Mouse (Mus musculus) stomach, postnatal 0 days (tissue): ENCODE data around the gene Dock7. TPM values are rescaled to one million over a fixed set of nuclear protein-coding genes. Genes with fewer than 3 reads are reported as not detected.

Experiments used
- ATAC-seq: fragments of 200-750 bp; cut with Nextera tagmentation; 2 replicates; pipeline ENCODE4 v1.8.0; 2017; ENCODE audit not compliant: low FRiP score, low TSS enrichment
- DNase-seq: peaks from one replicate; pipeline ENCODE4 v3.0.0-alpha.2; 2016; ENCODE audit warnings: low spot score
- H3K27ac ChIP-seq: fragments of 300-500 bp; sonication (generic); replicated peaks from 2 replicates; pipeline ENCODE4 v1.5.1; 2014; ENCODE audit warnings: mild to moderate bottlenecking, control low read depth
- H3K27me3 ChIP-seq: fragments of 300-500 bp; sonication (generic); 2 replicates; pipeline ENCODE4 v1.6.1; 2014; ENCODE audit warnings: low read length; ENCODE audit not compliant: control insufficient read depth, insufficient read depth
- H3K36me3 ChIP-seq: fragments of 300-500 bp; sonication (generic); 2 replicates; pipeline ENCODE4 v1.6.1; 2014; ENCODE audit warnings: low read length, mixed read lengths; ENCODE audit not compliant: control insufficient read depth, insufficient read depth
- H3K4me1 ChIP-seq: fragments of 300-500 bp; sonication (generic); replicated peaks from 2 replicates; pipeline ENCODE4 v1.6.1; 2014; ENCODE audit warnings: antibody characterized with exemption; ENCODE audit not compliant: control insufficient read depth, insufficient read depth
- H3K4me2 ChIP-seq: fragments of 300-500 bp; sonication (generic); replicated peaks from 2 replicates; pipeline ENCODE4 v1.6.1; 2014; ENCODE audit warnings: low read depth, mild to moderate bottlenecking, control low read depth, moderate library complexity
- H3K4me3 ChIP-seq: fragments of 300-500 bp; sonication (generic); 2 replicates; pipeline ENCODE4 v1.5.1; 2014; ENCODE audit warnings: low read depth, low read length, control low read depth
- H3K9ac ChIP-seq: fragments of 300-500 bp; sonication (generic); 2 replicates; pipeline ENCODE4 v1.6.1; 2014; ENCODE audit warnings: mild to moderate bottlenecking, low read length, control low read depth, mixed read lengths
- H3K9me3 ChIP-seq: fragments of 300-500 bp; sonication (generic); 2 replicates; pipeline ENCODE4 v1.6.1; 2016; ENCODE audit warnings: low read length; ENCODE audit not compliant: control insufficient read depth
- CTCF ChIP-seq: IDR thresholded peaks from 2 replicates; pipeline ENCODE4 v1.5.1; 2016; ENCODE audit warnings: antibody characterized with exemption, low read depth, mild to moderate bottlenecking, moderate library complexity
- EP300 ChIP-seq: optimal IDR thresholded peaks from 2 replicates; pipeline ENCODE3; 2016; ENCODE audit warnings: antibody characterized with exemption
- WGBS: fragments of 180-500 bp; shearing (Covaris S2); extraction: QIAGEN DNeasy Blood & Tissue Kit; methylation state at CpG from one replicate; pipeline ENCODE4 v1.1.7; 2014; 5-methylcytosine and 5-hydroxymethylcytosine counted together
- polyA plus RNA-seq: library from polyadenylated mRNA; unstranded; fragments of >200 nt; fragmentation: Nextera tagmentation; extraction: Ambion mirVana; gene quantifications from 2 replicates; pipeline ENCODE4 v1.2.1, GENCODE M21; 2015

Gene Dock7
- polyA plus RNA-seq, 1 experiment from 2014 or later: 19.1 TPM

DNA sequence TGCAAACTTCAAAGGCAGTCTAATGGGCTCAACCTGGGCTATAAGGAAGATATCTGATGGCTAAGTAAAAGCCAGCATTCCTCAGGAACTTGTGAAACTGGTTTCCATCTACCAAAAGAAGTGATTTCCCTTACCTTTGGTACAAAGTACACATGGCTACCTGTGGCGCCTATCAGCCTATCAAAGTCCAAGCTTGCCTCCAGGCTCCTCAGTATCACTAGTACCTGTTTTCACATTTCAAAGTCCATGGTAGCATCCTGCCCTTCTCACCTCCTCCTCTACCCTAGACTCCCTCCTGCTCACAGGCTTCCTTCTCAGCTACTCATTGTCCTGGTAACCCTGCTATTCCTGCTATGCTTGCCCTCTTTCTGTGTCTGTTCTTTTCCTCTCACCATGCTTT lies 202.5 kb downstream of the Dock7 start:
- WGBS: 68% methylated on average over 1 of the region's 1 CpGs
- no peaks in the 10 kb centered on the region for H3K27me3 ChIP-seq
- H3K9me3 ChIP-seq: no peaks in the 10 kb centered on the region
- H3K4me3 ChIP-seq: no peak overlapping the region
- TF ChIP-seq EP300: no peak
- no peak for TF ChIP-seq CTCF
- no peak overlapping the region for H3K9ac ChIP-seq
- peak; percentile 36 for DNase-seq
- ATAC-seq: peak; percentile 28; the same call in 1 of the 2 replicates
- H3K4me1 ChIP-seq: no peaks in the 10 kb centered on the region
- no peak overlapping the region for H3K4me2 ChIP-seq
- H3K36me3 ChIP-seq: no peaks in the 10 kb centered on the region
- H3K27ac ChIP-seq: no peak overlapping the region

GRCm38 (mm10) chr4:98917724-98918123 lies 203.0 kb downstream of the Dock7 start:
- Histone ChIP-seq H3K27me3 (no peaks in the 10 kb centered on the region), H3K4me1 (no peaks in the 10 kb centered on the region), H3K27ac (no peak overlapping the region), H3K4me3 (no peak overlapping the region), H3K4me2 (no peak overlapping the region), H3K9me3 (no peaks in the 10 kb centered on the region), H3K9ac (no peak overlapping the region), H3K36me3 (no peaks in the 10 kb centered on the region)
- TF ChIP-seq CTCF: no peak
- no peak for TF ChIP-seq EP300
- no peak for ATAC-seq
- 72% methylated on average over 2 of the region's 2 CpGs for WGBS
- no peak for DNase-seq

GRCm38 (mm10) chr4:98910246-98910645 lies 210.5 kb downstream of the Dock7 start:
- no peak overlapping the region for H3K4me3 ChIP-seq
- 86% methylated on average over 5 of the region's 5 CpGs for WGBS
- no peak overlapping the region for H3K4me2 ChIP-seq
- no peak for ATAC-seq
- TF ChIP-seq CTCF (no peak), EP300 (no peak)
- H3K27ac ChIP-seq: no peak overlapping the region
- H3K36me3 ChIP-seq: no peaks in the 10 kb centered on the region
- H3K27me3 ChIP-seq: no peaks in the 10 kb centered on the region
- no peak overlapping the region for H3K9ac ChIP-seq
- DNase-seq: no peak
- no peaks in the 10 kb centered on the region for H3K9me3 ChIP-seq
- H3K4me1 ChIP-seq: no peaks in the 10 kb centered on the region

DNA sequence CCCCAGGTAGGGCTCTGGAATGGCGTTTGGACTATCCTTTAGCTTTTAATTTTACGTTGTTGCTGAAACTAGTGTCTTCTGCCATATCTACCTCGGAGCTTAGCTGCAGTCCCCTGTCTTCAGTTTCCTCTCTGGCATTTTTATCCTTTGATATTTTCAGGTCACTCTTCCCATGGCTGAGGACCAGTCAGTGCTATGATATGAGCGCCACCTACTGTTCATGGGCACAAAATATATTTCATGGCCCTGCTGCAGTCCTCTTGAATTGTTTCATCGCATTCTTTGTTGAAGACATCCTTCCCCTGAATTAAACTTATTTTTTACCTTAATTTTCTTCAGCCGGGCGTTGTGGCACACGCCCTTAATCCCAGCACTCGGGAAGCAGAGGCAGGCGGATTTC lies 233.6 kb downstream of the Dock7 start:
- no peak overlapping the region for H3K4me3 ChIP-seq
- H3K36me3 ChIP-seq: no peaks in the 10 kb centered on the region
- H3K27me3 ChIP-seq: no peaks in the 10 kb centered on the region
- H3K27ac ChIP-seq: no peak overlapping the region
- DNase-seq: peak; percentile 47
- H3K9me3 ChIP-seq: no peaks in the 10 kb centered on the region
- H3K4me2 ChIP-seq: no peak overlapping the region
- TF ChIP-seq EP300: no peak
- TF ChIP-seq CTCF: peak; percentile 93
- 15% methylated on average over 10 of the region's 10 CpGs for WGBS
- H3K4me1 ChIP-seq: no peaks in the 10 kb centered on the region
- ATAC-seq: 0 out of 2 replicates have a peak, but pooled peaks have one; percentile 61
- H3K9ac ChIP-seq: no peak overlapping the region

Other genes with a start within 250 kb of the Dock7 start
- 28.6 and 41.9 TPM in 2 replicates for gene Usp1, start 197.1 kb downstream of the Dock7 start, polyA plus RNA-seq
- 0.81 and 1.4 TPM in 2 replicates for gene Angptl3, start 90.0 kb downstream of the Dock7 start, polyA plus RNA-seq
- 7.3 and 7.5 TPM in 2 replicates for gene Atg4c, start 73.0 kb upstream of the Dock7 start, polyA plus RNA-seq
- gene Gm12689, start 175.0 kb upstream of the Dock7 start, polyA plus RNA-seq: not detected in 2 replicates